Mouse (Mus musculus) thymus, postnatal 0 days (tissue): ENCODE measurements around the gene Frmd8. TPM values are rescaled to one million over a fixed set of nuclear protein-coding genes. Genes with fewer than 3 reads are reported as not detected.
A peak's percentile ranks its signal among the peaks of the same experiment; 100 is the strongest.

Source experiments
- DNase-seq: peaks from one replicate; pipeline ENCODE4 v3.0.0-alpha.2; 2015; ENCODE audit warnings: low spot score
- polyA plus RNA-seq: library from polyadenylated mRNA; unstranded; fragments of >200 nt; fragmentation: Nextera tagmentation; extraction: Ambion mirVana; gene quantifications from 2 replicates; pipeline ENCODE4 v1.2.1, GENCODE M21; 2015

Gene Frmd8
- polyA plus RNA-seq, 1 experiment from 2014 or later = 75.2 TPM

GRCm38 (mm10) chr19:5810840-5811563 lies 64.1 kb downstream of the Frmd8 start:
- no peak for DNase-seq

GRCm38 (mm10) chr19:5810103-5810839 lies 64.8 kb downstream of the Frmd8 start:
- no peak for DNase-seq

DNA sequence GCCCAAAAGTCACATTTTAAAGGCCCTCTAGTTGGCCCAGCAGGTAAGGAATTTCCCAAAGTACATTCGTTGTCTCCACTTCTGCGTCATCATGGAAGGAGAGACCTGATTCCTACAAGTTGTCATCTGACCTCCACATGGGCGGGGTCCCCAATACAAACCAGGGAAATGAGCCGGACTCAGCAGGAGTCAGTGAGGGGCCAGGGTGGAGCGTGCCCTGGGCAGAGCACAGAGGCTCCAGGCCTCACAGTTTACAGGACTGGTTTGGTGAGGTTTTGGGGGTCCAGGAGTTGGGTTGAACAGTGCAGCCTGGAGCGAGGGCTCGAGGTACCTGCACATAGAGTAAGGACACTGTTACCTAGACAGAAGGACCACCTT lies 65.4 kb downstream of the Frmd8 start:
- no peak for DNase-seq

DNA sequence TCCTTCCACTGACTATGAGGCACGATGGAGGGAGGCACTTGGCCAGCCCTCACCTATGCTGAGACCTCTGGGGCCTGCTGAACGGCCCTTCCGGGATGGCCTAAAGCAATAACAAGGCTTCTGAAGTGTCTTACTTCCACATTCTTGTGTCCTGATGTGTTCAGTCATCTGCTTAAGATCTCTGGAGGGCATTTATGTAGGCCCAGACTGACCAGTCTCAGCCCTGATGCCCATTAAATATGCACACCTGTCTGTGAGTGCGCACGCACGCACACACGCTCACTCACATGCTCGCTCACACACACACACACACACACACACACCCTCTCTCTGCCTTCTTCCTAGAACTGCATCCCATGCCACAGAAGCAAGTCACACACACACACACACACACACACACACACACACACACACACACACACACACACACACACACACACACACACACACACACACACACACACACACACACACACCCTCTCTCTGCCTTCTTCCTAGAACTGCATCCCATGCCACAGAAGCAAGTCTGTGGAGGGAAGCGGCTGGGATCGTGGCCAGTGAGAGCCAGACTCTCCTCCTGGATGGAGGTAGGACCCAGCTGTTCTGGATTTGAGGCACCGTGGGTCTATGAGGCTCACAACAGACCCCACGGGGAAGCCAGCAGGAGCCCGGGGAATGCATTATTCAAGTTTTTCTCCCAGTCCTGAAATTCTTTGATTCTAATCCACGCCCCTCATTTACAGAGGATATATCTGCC lies 65.9 kb downstream of the Frmd8 start:
- DNase-seq = no peak

DNA sequence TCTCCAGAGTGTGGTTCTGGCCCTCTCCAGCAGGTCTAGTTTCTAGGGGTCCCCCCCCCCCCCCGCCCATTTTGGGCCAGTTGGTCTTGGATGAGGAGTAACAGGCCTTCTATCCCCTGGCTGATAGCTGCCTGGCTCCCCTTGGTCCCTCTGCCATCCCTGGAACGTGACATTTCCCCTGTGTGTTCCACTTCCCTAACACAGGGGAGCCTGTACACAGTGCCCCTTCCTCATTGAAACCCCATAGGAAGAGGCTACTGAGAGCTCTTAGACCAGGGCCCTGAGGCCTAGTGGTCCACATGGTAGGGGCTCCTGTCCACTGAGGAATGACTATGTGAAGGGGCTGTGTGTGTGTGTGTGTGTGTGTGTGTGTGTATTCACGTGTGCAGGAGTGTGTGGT lies 67.3 kb downstream of the Frmd8 start:
- no peak for DNase-seq

GRCm38 (mm10) chr19:5806809-5807205 lies 68.3 kb downstream of the Frmd8 start:
- no peak for DNase-seq

DNA sequence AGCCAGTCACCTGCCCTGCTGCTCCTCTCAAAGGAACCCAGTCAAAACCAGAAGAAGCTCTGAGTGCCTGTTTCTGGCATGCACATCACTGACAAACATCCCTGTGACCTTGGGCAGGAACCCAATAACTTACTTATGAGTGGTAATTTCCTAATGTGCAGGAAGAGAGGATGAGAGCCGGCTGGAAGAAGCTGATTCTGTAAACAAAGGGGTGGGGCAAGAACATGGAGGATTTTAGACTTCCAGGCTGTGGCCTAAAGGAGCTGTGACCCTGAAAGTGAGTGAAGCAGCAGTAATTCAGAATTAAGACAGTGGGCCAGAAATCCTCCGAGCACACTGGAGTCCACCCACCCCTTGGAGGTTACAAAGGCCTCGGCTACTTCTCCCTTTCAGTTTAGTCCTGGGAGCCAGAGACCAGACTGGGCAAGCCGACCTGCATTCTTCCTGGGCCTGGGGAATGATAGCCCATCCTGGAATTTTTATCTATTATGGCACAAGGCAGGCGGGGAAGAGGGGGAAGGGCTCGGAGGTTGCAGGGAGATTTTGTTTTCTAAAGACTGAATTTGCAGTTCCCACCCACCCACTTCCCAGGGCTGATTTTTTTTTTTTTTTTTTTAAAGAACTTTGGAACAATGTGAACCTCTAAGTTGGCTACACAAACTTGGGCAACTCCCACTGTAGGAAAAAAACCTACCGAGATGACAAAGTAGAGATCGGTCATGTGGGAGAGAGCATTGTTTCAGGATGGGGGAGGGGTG lies 68.8 kb downstream of the Frmd8 start:
- DNase-seq = no peak

DNA sequence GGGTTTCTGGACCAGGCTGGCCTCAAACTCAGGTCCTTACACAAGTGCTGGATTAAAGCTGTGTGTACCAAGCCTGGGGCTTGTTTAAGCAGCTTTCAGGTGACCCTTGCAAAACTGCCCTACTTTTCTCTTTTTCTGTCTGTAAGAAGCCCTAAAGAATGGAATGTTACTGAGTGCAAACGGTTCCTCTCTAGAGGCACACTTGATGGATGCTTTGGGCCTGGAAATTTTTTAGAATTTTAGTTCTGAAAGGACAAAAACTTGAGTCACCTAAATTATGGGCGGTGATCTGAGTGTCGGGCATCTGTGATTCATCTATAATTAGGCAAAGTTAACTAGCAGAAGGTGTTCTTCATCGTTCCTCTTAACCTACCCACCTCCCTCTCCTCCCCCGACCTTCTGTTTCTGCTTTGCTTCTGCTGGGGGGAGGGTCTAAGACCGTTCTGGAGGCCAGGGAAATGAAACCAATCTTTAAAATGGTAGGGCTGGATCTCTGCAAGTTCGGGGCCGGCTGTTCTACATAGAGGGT lies 70.6 kb downstream of the Frmd8 start:
- DNase-seq = no peak

DNA sequence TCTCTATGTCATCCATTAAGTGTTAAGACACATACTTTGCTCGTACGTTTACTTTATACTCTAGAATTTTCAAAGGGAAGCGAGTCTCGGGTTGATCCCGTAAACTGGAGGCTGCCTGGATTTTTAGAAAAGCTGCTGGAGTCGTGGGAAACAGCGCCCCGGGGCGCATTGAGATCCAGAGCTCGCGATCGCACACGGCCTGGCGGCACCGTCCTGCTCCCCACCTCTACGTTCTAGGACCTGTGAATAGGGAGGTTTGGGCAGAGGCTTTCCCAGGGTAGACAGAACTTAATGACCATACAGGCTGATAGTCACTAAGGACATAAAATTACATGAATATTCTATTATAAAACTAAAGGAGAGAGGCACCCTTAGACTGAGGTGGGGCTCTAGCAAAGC lies 71.2 kb downstream of the Frmd8 start:
- no peak for DNase-seq

- peak; percentile 99 for DNase-seq
Observed at GRCm38 (mm10) chr19:5803041-5803880, 71.8 kb downstream of the Frmd8 start.

DNA sequence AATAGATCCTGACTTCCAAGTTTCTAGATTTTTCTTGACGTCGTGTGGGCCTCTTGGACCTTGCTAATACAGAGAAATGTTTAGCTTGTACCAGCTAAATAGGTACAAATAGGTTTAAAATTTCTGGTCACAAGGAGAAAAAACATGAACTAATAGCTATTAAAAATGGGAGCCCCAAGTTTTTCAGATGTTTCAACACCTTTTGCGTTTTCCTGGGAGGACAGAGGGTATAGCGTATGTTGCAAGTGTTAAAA lies 72.4 kb downstream of the Frmd8 start:
- DNase-seq = no peak

- DNase-seq = peak; percentile 97
Observed at GRCm38 (mm10) chr19:5802011-5802786, 72.9 kb downstream of the Frmd8 start.

DNA sequence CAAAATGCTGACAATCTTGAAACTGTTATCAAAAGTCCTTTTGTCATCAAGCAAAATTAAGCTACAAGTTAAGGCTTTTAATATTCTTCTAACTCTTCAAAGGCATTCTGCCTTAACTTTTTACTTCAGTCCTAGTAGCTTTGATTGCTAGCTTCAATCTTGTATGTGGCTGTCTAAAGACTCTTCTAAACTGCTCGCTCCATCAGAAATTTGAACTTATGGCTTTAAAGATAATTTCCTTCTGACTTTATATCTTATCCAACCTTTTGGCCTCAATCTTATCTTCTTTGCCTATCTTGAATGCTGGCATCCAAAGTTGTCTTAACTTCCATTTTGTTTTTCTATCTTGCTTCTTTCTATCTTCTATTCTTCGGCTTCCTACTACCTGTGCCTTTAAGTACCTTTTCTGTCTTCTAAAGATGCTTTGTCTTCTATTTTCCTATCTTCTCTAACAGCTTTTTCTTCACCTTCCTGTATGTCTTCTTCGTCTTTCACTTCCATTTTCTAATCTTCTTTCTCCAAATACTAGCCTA lies 73.6 kb downstream of the Frmd8 start:
- DNase-seq = no peak

DNA sequence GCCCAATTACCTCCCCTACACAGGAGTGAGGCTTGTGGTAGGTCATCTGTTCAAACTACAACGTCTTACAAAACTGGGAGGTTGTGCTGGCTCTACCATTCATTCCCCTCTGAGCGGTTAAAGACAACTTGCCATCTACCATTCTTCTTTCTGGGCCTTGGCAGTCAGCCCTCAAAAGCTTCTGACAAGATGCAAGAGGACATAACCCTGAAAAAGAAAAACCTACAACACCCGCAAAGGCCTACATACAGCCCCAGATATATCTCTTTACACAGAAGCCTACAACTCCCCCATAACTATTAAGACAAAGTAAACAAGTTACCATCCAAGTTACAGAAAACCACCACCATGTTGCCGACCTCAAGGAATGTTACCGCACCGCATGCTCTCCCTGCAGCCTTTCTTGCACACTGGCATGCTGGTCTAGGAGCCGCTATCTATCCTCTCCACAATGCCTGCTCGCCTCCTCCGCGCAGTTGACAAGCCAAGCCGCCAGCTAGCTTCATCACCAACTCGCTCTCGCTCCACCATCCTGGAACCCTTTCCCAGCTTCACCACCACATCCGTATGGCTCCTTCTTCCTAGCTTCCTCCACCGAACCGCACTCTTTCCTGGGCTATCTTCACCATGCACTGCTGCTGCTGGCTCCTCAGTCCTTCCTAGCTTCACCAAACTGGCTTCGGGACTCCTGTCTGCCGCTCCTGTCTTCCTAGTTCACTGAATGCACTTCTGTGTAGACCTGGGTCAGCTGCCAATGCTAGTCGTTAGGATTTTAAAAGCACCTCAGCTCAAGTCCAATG lies 74.2 kb downstream of the Frmd8 start:
- peak; percentile 55 for DNase-seq

DNA sequence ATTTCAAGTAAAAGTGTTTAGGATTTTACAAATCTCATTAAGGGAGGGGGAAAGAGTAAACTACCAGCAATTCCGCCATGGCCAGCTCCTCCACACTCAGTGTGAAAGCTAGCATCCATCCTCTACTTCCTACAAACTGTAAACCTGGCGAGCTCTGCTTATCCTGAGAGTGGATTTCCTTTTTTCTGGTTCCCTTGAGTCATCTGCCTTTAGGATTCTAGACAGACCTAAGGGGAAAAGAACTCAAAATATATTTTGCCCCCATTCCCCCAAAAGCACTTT lies 74.8 kb downstream of the Frmd8 start:
- no peak for DNase-seq
